Mouse (Mus musculus): Measurements from ENCODE around the gene Strn3.

Gene Strn3

GRCm38 (mm10) chr12:51691845-51692632 is at the start of gene Strn3:
Strn3 (minus strand) TSS chr12:51691897.
- DNase-seq (ENCODE audit: low spot score) = peak; percentile 93

GRCm38 (mm10) chr12:51736807-51737206 is 45.1 kb upstream of the Strn3 start:
- no peak for DNase-seq (ENCODE audit: low spot score)

GRCm38 (mm10) chr12:51736381-51736780 is 44.7 kb upstream of the Strn3 start:
- no peak for DNase-seq (ENCODE audit: low spot score)

- no peak for DNase-seq (ENCODE audit: low spot score)
Measured at GRCm38 (mm10) chr12:51735840-51736271, 44.2 kb upstream of the Strn3 start.

- DNase-seq (ENCODE audit: low spot score) = no peak
Measured at GRCm38 (mm10) chr12:51734605-51735211, 43.0 kb upstream of the Strn3 start.

GRCm38 (mm10) chr12:51729827-51730226 is 38.1 kb upstream of the Strn3 start:
- DNase-seq (ENCODE audit: low spot score) = no peak

GRCm38 (mm10) chr12:51729058-51729457 is 37.4 kb upstream of the Strn3 start:
- no peak for DNase-seq (ENCODE audit: low spot score)

GRCm38 (mm10) chr12:51721836-51722235 is 30.1 kb upstream of the Strn3 start:
- no peak for DNase-seq (ENCODE audit: low spot score)

GRCm38 (mm10) chr12:51718617-51719016 is 26.9 kb upstream of the Strn3 start:
- no peak for DNase-seq (ENCODE audit: low spot score)

- DNase-seq (ENCODE audit: low spot score) = no peak
Measured at GRCm38 (mm10) chr12:51712685-51713084, 21.0 kb upstream of the Strn3 start.

GRCm38 (mm10) chr12:51710154-51710553 is 18.5 kb upstream of the Strn3 start:
- no peak for DNase-seq (ENCODE audit: low spot score)

GRCm38 (mm10) chr12:51709741-51710140 is 18.0 kb upstream of the Strn3 start:
- DNase-seq (ENCODE audit: low spot score) = no peak

GRCm38 (mm10) chr12:51708941-51709686 is 17.4 kb upstream of the Strn3 start:
- DNase-seq (ENCODE audit: low spot score) = no peak

- no peak for DNase-seq (ENCODE audit: low spot score)
Measured at GRCm38 (mm10) chr12:51706673-51707235, 15.1 kb upstream of the Strn3 start.

GRCm38 (mm10) chr12:51705778-51706177 is 14.1 kb upstream of the Strn3 start:
- DNase-seq (ENCODE audit: low spot score) = no peak

- DNase-seq (ENCODE audit: low spot score) = no peak
Measured at GRCm38 (mm10) chr12:51704572-51704971, 12.9 kb upstream of the Strn3 start.

- DNase-seq (ENCODE audit: low spot score) = no peak
Measured at GRCm38 (mm10) chr12:51703859-51704258, 12.2 kb upstream of the Strn3 start.

- no peak for DNase-seq (ENCODE audit: low spot score)
Measured at GRCm38 (mm10) chr12:51701723-51702122, 10.0 kb upstream of the Strn3 start.

- DNase-seq (ENCODE audit: low spot score) = peak; percentile 63
Measured at GRCm38 (mm10) chr12:51699623-51700393, 8.1 kb upstream of the Strn3 start.

- DNase-seq (ENCODE audit: low spot score) = no peak
Measured at GRCm38 (mm10) chr12:51696157-51696556, 4.5 kb upstream of the Strn3 start.

- DNase-seq (ENCODE audit: low spot score) = no peak
Measured at GRCm38 (mm10) chr12:51694966-51695365, 3.3 kb upstream of the Strn3 start.

- no peak for DNase-seq (ENCODE audit: low spot score)
Measured at GRCm38 (mm10) chr12:51694096-51694495, 2.4 kb upstream of the Strn3 start.

All from spleen, adult 12 weeks (tissue).